Mouse (Mus musculus) T-cell, adult 2 months (primary cell): ENCODE measurements around the gene Slc47a2.

Experiments
- DNase-seq: peaks from one replicate; pipeline ENCODE4 v3.0.0; 2022; ENCODE audit warnings: low spot score

Gene Slc47a2

DNA sequence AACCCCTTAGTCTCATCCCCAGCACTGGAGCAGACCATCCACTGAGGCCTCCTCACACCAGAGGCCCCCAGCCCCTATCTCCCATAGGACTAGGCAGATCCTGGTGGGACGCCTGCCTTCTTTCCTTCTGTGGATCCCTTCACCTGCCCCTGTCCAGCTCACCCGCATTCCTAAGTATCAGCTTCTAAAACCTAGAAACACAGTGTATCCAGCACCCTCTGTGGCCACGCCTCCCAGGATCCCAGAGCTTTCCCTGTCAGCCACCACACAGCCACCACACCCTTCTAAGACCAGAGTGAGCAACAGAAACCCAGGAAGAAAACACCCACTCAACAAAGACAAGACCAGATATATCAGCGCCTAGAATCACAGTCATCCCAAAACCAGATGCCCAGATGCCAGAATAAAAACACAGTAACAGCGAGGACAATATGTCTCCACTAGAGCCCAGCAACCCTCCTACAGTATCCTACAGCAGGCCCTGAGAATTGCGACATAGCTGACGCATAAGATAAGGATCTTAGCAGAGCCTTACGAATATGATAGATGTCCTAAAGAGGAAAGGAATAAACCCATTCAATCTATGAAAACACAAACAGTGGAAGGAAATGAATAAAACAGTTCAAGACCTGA, 64.1 kb downstream of the Slc47a2 start:
- DNase-seq: no peak

DNA sequence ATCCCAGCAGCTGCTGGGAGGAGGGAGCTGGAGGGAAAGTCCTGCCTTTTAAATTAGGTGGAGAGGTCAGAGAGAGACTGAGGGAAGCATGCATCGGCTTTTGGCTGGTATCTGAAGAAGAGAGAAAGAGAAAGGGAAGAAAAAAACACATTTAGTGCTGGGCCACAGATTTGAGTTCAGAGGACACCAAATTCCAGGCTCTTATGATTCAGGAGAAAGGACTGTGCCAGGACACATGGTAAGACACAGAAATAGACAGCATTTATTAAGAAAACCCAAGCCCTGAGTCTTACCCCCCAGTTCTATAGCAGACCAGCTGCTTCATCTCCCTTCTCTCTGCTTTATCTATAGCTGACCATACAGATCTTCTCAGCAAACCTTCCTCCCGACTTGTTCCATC, 64.7 kb downstream of the Slc47a2 start:
- DNase-seq: no peak

DNA sequence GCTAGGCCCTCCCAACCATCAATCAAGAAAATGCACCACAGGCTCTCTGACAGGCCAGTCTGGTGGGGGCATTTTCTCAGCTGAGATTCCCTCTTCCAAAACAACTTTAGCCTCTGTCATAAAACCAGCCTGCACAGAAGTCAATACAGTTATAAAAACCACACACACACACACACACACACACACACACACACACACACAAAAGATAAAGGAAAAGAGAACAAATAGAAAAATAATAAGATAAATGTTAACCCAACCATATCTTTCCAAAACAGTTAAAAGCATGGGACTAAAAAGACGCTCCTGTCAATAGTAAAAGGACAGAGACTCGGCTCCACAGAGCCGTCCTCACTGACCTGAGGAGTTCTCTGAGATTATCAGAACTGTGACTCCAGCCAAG, 66.2 kb downstream of the Slc47a2 start:
- DNase-seq: no peak

DNA sequence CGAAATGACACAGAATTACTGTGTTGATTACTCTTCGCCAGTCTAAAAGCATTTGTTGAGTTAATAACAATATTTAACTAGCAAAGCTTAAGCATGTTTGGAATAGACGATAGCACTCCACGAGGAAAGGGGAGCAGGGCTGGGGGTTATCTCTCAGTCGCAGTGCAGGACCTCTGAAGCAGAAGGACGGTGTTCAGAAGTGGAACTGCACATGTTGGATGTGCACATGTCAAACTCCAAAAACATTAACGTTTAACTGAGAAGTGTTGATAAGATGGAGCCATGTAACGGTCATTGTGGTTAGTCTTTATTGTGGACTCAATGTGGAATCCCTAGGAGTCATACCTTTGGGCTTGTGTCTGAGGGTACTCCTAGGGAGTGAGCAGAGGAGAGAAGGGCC, 67.6 kb downstream of the Slc47a2 start:
- no peak for DNase-seq

DNA sequence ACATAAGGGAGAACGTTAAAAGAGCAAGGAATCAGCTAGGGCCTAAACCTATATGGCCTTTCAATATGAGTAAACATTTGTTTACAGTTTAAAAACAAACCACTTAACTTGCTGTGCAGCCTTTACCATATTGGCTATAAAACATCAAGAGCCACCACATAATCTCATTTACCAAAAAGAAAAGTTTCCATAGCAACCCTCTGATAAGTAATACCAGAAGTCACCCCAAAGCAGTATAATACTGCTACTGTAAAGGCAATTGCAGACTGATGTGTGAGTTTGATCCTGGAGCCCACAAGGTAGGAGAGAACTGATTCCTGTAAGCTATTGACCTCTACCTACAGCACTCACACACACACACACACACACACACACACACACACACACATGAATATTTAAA, 68.2 kb downstream of the Slc47a2 start:
- DNase-seq: no peak

DNA sequence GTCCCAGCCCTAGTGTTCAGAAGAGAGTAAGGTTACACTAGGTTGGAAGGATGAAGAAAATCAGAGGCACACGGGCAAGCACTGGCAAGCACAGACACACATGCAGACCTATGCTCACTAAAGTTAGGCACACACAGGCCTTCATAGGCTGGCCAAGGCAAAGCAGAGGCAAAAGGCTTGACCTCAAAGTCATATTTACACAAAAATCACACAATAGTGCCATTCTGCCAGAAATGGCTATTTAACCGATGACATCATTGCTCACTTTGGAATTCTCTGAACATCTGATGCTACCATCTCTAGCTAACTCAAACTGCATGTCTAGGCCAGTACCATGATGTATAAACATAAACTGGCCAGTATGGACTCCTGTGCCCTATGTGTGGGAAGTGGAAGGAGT, 68.7 kb downstream of the Slc47a2 start:
- no peak for DNase-seq

DNA sequence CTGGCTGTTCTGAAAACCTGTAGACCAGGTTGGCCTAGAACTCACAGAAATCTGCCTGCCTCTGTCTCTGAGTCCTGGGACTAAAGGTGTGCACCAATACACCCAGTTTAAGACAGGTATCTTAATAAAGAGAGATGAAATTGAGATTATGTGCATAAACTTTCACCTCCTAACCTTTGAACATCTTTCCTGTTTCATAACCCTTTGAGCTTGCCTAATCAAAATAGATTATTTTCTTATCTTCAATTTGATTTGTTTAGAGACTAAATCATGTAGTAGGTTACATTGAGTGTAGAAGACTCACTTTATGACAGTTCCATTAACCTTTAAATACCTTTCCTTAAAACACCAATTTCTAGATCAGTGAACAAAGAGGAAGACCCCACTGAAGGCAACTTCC, 71.0 kb downstream of the Slc47a2 start:
- no peak for DNase-seq

DNA sequence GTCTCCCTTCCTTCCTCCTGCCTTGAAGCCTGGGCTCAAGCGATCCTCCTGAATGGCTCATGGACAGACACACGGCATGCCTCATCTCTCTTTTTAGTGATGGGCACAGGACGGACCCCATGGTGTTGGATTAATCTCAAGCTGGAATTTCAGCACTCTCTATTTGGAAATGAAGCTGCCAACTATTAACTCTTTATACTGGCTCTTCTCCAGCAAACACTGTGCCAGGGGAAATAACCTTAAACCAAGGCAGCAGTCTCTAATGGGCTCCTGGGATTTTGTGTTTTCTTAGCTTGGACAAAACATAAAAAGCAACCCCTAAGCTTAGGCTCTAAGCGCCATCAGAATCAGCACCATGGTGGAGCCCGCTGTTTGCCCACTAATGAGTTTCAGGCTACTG, 72.3 kb downstream of the Slc47a2 start:
- DNase-seq: no peak

DNA sequence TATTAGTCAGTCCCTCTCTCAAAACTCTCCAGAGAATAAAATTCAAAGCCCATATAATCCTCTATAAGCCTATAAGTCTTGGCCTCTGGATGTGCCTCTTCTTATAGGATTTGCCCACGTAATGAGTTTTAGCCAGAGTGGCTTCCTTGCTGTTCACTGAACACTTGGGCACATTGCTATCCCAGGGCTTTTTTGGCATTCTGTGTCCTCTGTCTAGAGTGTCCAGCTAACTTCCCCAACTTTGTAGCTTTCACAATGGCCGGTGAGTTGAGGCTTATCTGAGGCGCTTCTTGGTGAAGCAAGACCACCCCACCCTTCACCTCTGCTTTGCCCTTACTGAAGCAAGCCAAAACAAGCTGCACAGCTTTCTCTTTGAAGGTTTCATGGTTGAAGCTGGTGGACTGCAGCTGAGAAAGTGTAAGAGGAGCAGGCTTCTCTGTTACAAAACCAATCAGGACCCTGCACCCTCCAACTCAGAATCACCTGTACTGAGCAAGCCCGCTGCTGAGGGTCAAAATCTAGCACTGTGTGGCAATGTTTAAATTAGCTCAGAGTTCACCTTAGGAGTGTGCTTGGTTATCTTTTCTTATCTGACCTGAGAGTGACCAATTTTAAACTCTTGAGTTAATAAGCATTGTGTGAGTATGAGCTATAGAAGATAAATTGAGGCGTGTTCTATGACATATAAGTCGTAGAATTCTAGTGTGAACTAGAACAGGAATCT, 73.9 kb downstream of the Slc47a2 start:
- DNase-seq: no peak

DNA sequence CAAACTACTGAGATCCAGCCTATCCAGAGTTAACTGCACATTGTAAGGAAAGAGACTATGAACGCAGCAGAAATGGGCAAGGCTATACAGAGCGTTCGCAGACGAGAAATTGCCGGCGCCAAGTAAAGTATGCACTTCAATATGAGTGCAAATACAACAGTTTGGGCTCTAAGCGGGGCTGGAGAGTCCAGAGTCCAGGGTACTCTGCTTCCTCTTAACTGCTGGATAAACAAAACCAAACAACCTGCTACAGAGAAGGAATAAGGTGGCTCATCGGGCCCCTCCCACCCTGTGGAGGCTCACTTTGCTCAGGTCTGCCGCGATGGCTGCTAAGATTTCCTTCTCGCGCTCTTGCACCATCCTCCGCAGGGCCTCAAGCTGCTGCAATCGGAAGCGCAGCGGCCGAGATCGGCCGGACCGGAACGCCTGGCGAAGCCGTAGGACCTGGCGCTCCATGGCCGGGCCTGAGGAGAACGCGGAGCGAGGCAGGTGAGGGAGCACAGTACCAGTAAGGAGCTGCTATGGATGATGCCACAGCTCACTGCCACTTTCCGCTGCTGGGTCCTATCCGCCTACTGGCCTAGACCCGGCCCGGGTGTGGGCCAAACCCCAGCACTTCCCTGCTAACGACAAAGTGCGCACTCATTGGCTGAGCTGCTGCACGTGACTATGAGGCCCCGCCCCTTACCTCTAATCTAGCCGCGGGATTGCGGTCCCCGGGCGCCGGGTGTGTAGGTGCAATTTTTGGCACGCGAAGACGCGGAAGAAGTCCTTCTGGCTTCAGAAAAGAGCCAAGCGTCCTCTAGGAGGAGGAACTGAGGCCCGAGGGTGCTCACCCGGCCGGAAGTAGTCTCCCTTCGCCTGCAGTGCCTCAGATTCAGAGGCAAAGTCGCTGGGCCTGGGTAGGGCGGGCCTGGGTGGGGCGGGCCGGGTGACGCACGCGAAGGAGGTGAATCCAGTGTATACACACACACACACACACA, 75.8 kb downstream of the Slc47a2 start, which contains the start of gene Aldh3a2:
Gene Aldh3a2, minus strand, starts transcription at position 914 of the 983 bp plus-strand sequence.
- DNase-seq: peak; percentile 96

DNA sequence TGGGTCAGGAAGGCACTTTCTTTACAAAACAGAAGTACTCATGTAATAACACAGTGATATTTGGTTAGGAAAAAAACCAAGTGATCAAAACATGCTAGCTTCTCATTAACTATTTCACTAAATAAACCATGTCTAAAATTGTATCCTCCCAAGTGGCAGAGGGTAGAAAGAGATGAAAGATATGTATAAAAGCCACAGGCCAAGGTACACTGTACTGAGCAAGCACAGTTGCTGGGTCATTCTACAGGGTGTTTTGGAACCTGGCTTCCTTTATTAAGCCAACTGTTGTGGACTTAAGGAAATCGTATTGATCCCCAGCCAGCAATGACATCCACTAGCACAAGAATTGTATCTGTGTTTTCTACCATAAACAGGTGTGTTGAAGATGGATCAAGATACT, 78.8 kb downstream of the Slc47a2 start:
- no peak for DNase-seq

DNA sequence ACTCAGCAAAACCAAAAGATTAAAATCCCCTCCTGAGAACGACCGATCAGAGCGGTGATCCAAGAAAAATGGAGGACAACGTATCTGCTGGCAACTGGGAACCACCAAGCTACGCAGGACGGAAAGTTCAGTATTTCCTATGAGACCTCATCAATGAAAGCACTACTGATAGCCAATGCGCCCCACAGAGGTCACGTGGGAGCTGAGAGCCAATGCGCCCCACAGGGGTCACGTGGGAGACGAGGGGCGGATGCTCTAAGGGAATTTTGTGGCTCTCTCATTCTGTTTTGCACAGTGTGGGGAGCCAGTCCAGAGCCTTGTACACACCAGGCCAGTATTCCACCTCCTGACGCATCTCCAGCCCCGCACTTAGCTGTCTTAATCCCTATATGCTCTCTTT, 80.1 kb downstream of the Slc47a2 start:
- no peak for DNase-seq

DNA sequence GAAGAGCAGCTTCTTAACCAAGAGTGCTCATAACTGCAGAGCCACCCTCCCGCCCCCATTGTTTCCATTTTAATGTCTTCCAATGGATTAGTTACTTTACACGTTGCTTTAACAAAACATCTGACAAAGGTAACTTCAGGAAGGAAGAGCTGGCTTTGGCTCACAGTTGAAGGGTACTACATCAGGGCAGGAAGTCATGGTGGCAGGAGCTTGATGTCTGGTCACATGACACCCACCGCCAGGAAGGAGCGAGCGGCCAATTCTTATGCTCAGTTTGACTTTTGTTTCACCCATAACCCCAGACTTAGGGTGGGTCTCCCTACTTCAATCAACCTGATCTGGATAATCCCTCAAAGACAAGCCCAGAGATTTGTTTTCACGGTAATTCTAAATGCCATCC, 83.6 kb downstream of the Slc47a2 start:
- DNase-seq: no peak

DNA sequence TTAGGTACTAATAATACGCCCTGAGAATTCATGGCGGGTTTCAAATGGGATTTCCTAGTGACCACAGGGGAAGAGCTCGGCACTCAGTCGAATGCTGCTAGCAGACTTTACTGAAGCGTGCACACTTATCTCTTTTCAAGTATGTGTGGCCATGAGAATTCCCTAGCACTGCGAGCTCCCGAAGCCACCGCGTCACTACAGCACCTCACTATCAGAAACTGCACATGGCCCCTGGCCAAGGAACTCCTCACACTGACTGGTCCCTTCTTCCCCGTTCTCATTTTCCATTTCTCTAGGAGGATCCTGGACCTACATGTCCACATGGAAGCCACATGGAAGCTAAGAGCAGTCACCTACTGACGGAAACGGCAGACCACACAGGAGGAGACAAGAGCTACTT, 89.9 kb downstream of the Slc47a2 start:
- no peak for DNase-seq

DNA sequence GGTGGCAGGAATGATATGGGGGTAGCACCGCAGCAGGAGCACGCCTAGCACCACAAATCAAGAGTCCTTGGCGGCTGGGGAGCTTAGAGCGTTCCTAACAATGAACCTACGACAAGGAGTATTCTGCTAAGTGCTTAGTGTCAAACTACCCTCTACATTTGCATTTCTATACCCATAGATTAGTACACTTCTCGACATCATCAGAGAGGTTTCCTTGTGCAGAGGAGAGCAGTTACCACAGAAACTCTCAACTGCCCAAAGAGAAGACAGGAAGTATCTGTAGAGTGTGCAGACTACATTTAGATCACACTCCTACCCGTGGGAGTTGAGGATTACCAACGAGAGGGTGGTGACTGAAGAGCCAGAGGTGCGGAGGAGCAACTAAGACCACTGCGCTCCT, 90.9 kb downstream of the Slc47a2 start:
- DNase-seq: no peak
